Mouse (Mus musculus) MEL-GATA-1-ER (cell line): ENCODE results near the gene Kmt2e.
"Not testable (repeated sequence)": the region's sequence is repeated elsewhere in the genome, so short reads cannot be mapped to it uniquely, and the experiment has no call there.

ENCODE experiments used
- DNase-seq: peaks from one replicate; pipeline ENCODE4 v3.0.0-alpha.2; 2012; ENCODE audit warnings: low read depth; ENCODE audit errors: extremely low read depth

Kmt2e gene

DNA sequence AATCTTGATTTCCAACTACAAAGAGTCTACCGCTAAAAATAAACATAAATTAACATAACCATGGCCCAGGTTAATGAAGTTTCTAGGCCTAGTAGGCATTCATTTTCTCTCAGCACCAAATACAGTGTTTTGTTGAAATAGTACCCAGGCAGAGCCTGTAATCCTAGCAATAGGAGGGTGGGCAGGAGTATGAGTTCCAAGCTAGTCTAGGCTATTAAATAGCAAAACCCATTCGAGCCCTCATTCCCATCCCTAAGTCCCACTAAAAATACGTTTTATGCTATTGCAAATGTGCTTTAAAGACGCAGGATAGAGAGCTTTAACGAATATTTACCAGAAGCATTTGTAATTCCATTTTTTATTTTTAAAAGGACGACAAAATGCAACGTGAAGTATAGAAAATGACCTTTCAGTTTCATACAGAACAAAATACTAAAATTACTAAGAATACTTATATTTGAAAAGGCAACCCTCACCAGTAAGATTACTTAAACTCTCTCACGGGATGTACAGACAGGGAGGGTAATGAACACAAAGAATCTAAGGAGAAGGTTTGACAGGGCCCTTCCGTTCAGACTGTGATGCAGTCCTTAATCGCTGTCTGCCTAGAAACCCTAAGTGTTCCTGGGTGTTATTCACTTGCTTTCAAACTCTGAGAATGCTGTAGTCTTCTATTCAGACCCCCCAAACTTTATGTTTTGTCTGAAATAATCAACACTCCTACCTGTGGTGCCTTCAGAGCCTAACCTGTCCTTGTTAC lies 2.1 kb upstream of the Kmt2e start:
- DNase-seq: no peak

DNA sequence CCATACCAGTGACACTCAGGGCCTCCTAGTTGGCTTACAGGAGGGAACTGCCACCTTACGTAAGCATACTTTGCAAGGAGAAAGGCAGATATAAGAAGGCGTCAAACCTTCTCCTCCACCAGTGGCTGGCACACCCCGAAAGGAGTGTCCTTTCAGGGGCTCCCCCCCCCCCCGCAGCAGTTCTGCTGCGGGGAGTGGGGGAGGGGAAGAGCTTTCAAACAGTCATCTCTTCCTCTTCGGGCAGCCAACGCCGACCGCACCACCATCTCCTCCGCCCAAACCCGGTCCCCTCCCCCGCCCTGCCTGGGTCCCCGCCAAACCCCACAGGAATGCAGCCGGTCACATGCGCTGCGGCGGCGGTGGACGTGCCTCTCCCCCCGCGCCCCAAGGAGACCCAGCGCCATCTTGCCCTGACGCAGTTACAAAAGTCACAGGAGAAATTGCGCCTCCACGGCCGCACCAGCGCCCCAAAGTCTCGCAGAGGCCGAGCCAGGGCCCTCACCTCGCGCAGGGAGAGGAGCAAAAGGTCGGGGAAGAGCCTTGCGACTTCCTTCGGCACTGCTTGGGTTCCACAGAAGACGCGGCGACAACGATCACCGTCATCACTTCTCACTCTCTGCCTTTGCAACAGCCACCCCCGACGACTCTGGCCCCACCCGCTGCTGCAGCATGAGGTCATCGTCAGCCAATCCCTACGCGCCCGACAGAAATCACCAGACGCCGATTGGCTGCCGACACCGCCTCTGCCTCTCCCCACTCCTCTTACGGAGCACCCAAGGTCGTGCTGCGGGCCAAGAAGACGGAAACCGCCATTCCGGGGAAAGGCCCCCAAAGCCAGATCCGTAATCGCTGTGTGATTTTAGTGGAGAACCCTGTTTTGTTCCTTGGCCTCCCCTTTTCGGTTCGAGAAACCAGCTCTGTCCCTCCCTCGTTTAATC lies 1.3 kb upstream of the Kmt2e start:
- peak; percentile 98 for DNase-seq

DNA sequence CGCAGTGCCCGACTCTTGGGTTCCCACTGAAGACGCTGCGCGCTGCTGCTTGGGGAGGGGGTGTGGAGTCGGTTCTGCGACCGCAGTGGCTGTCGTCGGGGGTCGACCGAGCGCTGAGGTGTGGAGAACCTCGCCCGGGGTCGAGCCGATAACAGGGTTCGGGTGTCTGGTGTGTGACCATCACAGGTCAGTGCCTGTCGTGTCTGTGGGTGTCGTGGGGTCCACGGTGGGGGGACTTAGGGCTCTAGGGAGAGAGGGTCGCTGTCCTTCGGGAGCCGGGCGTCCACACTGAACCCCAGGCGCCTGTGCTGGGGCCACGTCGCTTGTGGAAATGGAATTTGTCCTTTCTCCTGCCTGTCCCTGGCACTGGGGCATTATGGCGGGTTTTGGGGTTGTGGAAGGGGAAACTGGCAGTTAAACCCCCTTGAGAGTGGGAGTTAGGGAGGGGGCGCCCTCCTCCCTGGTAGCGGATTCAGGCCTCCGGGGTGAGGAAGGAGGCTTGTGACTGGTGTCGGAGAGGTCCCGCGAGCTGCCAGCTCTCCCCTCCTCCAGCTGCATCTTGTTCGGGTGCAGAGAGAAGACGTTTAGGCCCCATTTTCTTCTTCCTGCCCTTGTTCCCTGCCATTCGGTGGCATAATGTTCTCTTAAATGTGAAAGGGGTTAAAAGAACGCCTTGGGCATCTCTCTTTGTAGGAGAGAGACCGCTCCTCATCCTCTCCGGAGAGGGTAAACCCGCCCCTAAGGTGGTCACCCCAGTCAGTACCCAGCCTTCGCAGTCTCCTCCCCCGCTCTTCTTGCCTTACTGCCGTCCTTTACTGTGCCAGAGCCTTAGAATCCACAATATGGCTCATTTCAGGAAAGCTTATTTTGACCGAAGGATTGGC lies 599 bp downstream of the Kmt2e start:
- peak; percentile 59 for DNase-seq

DNA sequence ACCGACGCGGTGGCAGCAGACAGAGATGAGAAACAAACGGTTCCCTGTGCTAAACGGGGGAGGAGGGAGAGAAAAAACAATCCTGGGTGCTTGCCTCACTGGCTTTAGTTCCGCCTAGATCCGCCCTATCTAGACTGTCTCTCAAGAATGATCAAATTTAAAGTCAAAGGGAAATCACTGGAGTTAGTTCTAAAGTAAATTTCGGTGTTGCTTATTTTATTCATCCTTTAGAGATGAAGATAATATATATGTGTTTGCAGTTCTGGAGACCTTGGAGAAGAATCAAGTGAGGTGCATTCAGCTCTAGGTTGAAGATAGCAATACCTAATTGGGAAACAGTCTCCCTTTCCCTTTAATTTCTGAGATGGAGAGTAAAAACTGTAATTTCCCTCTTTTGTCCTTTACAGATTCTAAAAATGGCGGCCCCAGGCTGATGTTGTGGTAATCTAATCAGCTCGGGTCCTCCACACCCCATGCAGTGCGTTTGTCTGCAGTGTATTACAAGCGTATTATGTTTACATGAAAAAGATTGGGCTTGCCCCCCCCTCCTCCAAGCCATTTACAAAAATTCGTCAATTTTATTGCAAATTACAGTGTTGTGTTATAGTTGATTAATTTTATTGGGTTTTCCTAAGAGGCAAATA lies 1.4 kb downstream of the Kmt2e start:
- peak; percentile 56 for DNase-seq

DNA sequence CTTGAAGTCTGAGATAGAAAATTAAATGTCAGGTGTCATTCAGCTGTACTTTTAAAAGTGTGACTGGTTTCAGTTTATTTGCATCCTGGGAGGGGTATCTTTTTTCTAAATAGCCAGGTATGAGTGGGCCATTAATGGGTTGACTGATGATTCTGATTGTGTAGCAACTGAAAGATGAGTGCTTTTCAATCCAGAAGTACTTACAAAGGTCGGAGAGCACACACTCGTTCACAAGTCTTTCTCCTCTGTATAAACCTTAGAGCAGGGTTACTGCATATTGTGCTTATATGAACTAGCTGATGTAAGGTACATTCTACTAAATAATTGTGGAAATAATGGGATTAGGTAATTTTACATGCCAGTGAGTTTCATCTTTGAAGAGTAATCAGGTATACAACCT lies 2.5 kb downstream of the Kmt2e start:
- no peak for DNase-seq

DNA sequence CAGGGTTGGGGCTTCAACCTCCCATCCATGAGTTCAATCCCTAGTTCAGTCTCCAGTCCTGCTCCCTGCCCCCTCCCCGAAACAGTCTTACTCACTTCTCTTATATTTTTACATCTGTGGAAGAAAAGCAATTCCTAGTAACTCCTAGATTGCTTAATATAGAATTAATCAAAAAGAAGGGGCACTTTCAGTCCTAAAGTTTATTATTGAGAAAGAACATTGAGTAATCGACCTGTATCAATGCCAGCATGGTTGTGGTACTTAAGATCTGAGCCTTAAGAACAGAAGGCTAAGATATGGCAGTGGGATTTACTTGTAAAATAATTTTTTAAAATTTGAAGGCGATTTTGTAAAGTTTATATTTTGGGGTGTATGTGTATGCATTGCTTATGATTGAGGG lies 5.6 kb downstream of the Kmt2e start:
- DNase-seq: no peak

DNA sequence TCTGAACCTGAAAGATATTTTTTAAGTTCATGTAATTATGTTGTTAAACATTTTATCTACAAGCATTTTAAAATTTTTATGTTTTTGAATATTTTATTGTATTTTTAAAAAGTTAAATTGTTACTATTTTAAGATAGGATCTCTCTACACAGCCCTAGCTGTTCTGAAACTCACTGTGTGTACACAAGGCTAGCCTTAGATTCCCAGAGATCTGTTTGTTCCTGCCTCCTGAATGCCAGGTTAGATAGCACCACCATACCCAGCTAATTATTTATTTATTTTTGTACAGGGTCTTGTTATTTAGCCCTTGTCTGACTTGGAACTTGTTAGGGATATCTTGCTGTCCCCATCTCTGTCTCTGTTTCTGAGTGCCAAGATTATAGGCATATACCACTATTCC lies 6.3 kb downstream of the Kmt2e start:
- DNase-seq: no peak

DNA sequence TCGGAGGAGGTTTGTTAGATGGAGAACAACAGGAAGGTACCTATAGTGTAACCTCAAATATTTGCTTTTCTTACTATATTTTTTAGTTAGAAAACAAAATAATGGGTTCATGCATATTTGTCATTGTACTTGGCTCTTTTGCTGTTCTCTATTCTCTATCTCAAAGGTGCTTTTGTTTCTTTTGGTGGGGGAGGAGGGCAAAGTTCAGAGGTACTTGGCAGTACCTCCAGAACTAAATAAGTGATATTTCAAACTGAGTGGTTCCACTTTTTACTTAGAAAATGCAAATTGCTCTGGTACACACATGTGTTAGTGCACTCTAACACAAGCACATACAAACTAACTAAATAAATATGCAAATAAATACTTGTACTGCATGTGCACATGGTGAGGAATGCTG lies 7.7 kb downstream of the Kmt2e start:
- DNase-seq: no peak

DNA sequence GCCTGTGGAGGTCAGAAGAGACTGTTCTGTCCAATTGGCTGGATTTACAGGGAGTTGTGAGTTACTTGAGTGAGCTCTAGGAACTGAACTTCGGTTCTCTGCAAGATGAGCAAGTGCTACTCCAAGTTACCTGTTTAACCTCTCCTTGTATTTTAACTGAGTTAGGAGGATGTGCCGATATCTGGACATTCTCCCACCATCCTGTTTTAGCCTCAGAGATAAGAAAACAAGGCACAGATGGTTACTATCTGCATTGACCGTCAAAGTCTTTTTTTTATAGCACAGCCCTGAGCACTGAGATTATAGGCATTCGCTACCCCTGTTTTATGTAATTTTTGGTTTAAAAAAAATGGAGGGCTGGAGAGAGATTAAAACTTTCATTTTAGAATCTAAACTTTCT lies 10.2 kb downstream of the Kmt2e start:
- DNase-seq: no peak

DNA sequence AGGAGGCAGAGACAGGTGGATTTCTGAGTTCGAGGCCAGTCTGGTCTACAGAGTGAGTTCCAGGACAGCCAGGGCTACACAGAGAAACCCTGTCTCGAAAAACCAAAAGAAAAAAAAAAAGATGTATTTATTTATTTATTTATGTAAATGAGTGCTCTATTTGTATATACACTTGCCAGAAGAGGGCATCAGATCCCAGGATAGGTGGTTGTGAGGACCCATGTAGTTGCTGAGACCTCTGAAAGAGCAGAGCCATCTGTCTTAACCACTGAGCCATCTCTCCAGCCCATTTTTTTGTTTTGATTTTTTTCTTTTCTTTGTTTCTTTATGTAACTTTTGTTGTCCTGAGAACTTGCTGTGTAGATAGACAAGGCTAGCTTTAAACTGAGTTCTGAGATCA lies 19.3 kb downstream of the Kmt2e start:
- DNase-seq: not testable (repeated sequence)

DNA sequence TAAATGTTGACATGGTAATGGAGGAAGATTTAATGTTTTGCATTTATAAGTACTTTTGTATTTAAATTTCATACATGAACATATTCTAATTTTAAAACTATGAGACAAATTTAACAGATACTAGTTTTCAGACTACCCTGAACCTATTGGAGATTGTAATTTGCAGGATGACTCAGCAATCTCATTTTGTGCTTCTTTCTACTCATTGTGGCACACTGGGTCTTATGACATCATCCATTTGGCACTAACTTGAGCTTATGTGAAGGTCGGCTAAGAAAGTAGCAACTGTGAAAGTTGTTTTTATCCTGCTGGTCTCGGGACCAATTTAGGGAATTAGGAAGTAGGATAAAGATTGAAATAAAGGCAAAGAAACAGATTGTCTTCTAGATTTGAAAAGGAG lies 27.4 kb downstream of the Kmt2e start:
- no peak for DNase-seq

DNA sequence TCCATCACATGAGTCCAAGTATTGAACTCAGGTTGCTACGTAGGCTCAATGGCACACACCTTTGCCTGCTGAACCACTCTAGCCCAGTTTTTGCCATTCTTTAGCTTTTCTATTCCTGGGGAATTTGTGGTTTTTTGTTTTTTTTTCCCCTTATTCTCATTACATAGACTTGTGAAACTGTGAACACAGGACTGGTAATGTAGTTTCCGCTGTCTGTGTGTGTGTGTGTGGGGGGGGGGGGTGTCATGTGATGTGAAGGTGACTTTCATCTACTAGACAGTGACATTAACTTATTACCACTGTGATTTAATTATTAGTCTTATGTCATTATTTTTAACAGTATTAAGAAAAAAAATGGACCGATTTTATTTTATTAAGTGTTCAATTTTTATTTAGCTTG lies 30.0 kb downstream of the Kmt2e start:
- no peak for DNase-seq

DNA sequence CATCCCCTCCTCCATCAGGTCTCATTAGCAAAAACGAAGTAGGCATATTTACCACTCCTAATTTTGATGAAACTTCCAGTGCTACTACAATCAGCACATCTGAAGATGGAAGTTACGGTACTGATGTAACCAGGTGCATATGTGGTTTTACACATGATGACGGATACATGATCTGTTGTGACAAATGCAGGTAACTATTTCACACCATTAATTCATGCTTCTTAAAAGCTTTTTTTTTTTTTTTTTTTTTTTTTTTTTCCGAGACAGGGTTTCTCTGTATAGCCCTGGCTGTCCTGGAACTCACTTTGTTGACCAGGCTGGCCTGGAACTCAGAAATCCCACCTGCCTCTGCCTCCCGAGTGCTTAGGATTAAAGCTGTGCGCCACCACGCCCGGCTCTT lies 30.5 kb downstream of the Kmt2e start:
- no peak for DNase-seq

DNA sequence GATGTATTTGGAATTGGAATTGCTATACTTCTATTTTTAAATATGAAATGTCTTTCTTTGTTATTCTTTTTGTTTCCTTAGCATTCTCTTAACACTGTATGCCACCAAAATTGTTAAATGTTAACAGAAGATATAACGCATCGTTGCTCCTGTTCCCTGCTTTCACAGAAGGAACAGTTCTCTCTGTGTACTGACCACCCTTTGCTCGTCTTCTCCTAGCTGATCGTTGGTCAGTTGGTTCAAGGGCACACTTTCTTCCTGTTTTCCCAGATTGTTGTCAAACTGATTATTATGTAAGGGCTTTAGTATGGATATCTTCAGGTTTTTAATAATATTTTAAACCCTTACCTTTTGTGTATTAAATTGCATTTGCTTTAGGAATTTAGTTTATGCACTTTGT lies 32.3 kb downstream of the Kmt2e start:
- no peak for DNase-seq

DNA sequence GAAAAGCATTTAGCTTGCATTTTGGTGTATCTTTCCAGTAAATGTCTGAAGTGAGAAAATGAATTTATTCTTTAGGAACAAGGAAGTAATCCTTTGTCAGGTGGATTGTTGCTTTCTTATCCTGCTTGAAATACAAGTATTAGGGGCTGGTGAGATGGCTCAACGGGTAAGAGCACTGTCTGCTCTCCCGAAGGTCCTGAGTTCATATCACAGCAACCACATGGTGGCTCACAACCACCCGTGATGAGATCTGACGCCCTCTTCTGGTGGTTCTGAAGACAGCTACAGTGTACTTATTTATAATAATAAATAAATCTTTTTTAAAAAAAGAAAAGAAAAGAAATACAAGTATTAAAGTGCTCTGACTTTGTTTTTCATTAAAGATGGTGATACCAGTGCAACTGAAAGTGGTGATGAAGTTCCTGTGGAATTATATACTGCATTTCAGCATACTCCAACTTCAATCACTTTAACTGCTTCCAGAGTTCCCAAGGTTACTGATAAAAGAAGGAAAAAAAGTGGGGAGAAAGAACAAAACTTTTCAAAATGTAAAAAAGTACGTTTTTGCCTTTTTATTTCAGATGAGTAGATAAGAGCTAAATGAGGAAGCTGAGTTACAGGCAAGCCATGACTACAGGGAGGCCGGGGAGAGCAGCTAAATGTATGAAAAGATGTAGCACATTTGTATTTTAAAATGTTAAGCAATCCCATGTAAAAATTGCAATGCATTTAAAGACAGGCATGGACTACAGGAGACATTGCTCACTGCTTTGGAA lies 39.0 kb downstream of the Kmt2e start:
- DNase-seq: peak; percentile 33

DNA sequence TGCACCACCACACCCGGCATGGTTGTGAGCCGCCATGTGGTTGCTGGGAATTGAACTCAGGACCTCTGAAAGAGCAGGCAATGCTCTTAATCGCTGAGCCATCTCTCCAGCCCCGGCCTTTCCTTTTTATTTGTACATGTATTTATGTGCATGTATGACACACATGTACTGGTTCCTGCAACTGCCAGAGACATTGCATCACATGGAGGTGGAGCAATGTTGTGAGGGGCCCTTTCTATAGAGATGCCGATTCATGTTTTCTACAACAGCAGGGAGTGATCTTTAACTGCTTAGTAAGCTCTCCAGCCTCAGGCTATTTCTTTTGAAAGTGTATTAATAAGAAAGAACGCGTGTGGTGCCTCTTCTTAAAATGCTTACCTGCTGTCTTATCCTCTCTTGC lies 49.6 kb downstream of the Kmt2e start:
- no peak for DNase-seq

DNA sequence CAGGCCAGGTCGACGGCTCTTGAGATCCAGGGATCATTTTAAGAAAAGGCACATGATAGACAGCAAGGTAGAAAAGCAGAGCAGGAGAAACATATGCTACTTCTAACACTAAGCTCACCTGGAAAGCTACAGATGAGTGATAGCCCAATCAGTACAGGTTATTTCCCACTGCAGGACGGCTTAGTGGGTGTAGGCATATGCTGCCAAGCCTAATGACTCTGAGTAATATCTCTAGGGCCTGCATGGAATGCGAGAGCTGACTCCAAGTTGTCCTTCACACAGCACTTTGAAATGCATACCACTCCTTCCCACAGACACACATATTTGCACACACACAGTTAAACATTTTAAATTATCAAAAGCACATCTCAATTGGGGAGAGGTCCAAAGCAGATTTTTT lies 55.0 kb downstream of the Kmt2e start:
- no peak for DNase-seq

DNA sequence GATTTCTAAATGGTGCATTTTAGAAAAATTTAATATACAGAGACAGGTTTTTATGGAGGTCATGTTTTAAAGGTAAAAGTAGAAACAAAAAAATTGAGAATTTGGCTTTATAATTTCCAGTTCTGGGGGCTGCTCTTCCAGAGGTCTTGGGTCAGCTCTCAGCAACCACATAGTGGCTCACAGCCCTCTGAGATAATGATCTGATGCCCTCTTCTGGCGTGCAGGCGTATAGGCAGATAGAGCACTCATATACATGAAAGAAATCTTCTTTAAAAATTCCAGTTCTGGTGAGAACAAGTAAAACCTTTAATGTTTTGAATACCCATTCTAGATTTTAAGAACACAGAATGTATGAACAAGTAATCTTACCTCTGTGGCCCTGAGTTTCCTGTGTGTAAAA lies 56.6 kb downstream of the Kmt2e start:
- DNase-seq: no peak

DNA sequence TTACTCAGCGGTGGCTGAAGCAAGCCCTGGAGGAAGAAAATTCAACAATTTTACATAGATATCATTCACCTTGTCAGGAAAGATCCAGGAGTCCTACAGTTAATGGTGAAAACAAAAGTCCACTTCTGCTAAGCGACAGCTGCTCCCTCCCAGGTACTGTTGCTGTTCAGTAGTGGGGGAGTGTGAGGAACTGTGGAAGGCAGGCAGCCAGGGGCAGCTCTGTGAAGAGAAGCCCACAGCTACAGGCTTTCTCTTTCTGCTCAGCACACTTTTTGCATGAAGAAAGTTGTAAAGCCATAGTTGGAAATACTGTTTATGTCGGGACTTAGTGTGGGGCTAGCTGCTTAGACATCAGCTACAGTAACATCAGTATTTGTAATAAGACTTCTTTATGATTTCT lies 62.2 kb downstream of the Kmt2e start:
- DNase-seq: no peak

DNA sequence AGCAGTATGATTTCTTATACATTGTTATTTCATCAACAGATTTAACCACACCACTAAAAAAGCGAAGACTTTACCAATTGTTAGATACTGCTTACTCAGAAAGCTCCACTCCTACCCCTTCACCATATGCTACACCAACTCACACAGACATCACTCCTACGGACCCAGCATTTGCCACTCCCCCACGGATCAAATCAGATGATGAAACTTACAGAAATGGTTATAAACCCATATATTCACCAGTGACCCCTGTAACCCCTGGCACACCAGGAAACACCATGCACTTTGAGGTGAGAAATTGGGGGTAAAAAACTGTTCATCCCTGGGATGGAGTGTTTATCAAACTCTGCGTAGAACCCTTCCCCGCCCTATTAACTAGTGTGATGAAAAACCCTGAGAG lies 62.7 kb downstream of the Kmt2e start:
- DNase-seq: no peak
